11 mouse cellular contexts compared by ENCODE assay signal in the genomic region with DNA sequence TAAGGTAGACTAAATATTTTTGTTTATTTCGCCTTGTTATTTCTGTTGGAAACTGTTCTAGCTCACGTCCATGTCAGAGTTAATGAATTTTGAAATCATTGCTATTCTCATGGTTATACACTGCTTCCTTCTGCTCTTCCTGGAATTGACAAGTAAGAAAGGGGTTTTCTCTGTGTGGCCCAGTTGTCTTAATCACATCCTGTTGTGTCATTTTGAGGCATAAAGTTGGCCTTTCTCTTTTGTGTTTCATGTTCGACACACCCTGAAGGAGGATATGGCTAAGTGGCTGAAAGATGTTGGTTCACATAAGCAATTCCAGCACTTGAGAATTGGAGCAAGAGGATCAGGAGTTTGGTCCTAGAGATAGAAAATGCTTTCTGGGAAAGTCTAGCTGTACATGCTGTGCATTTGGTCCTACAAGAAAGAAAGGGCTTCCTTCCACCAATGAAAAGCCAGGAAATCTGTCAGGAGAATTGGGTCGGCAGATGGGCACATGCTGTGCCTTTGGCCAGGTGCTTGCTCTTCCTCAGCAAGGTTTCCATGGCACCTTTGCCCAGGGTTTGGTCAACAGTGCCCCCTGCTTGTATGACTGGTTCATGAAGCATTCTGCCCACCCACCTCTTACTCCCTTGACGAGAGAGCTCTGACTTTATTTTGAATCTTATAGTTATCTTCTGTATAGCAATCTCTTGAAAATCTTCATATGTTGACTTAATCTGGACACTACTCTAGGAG. TPM values are rescaled to one million over a fixed set of nuclear protein-coding genes. Genes with fewer than 3 reads are reported as not detected.
DNase-seq lines count a peak whose midpoint lies in the region; ATAC-seq and TF ChIP-seq lines count a peak whose summit lies in the region.
"Had no signal": no experiment of that assay in that cellular context is flagged by ENCODE, and none has a peak within 500 bp of the region (broad histone marks: within the 10 kb centered on the region; RNA-seq: fewer than 3 reads in every experiment).

No protein-coding gene starts in this region.

- H3K27ac ChIP-seq in heart, embryonic 12.5 days (ENCODE audit: poor library complexity, severe bottlenecking), result no peak overlapping the region
- H3K27ac ChIP-seq: embryonic facial prominence, embryonic 12.5 days had no signal

- H3K4me2 ChIP-seq in heart, embryonic 12.5 days, result no peak overlapping the region
- H3K4me2 ChIP-seq: embryonic facial prominence, embryonic 12.5 days had no signal

- peaks cover 7% of the 10 kb centered on the region; the same call in 1 of the 2 replicates for H3K36me3 ChIP-seq in heart, embryonic 12.5 days
- H3K36me3 ChIP-seq: embryonic facial prominence, embryonic 12.5 days had no signal

- H3K9me3 ChIP-seq in heart, embryonic 12.5 days (replicated peaks), result no peaks in the 10 kb centered on the region
- H3K9me3 ChIP-seq: embryonic facial prominence, embryonic 12.5 days had no signal

- TF ChIP-seq CTCF in lung, adult 2 months (IDR thresholded peaks at IDR 0.05; ENCODE audit: insufficient read depth, low read length), result peak; percentile 67

- DNase-seq in heart, adult 11 months, result peak; percentile 70
- no peak for DNase-seq in lung, adult 2 months
- no peak for DNase-seq in lung, postnatal 25 days (ENCODE audit: low spot score)
- DNase-seq in cerebellum, postnatal 36 days, result peak; percentile 77 to 80
- DNase-seq in ovary, postnatal 36 days (ENCODE audit: low spot score), result no peak
- no peak for DNase-seq in thymus, postnatal 14 days
- DNase-seq: adrenal gland, adult 2 months; gastrocnemius, postnatal 36 days had no signal

- ATAC-seq in heart, embryonic 12.5 days (ENCODE audit: insufficient number of reproducible peaks, low FRiP score), result no peak
- peak; percentile 82 for ATAC-seq in megakaryocyte progenitor cell, adult 5-6 weeks (replicated peaks; ENCODE audit: poor library complexity)

- TF ChIP-seq POLR2A in lung, adult 2 months (IDR thresholded peaks at IDR 0.05; ENCODE audit: borderline replicate concordance, extremely low read depth, low read depth, low read length), result no peak

- 59% methylated on average over 5 of the region's 5 CpGs for WGBS in heart, embryonic 12.5 days
- 39% methylated on average over 5 of the region's 5 CpGs for WGBS in lung, adult 2 months

- no peaks in the 10 kb centered on the region for H3K27me3 ChIP-seq in heart, embryonic 12.5 days (replicated peaks)
- H3K27me3 ChIP-seq: embryonic facial prominence, embryonic 12.5 days had no signal

- no peak overlapping the region for H3K4me3 ChIP-seq in heart, embryonic 12.5 days
- H3K4me3 ChIP-seq in lung, adult 2 months (replicated peaks; ENCODE audit: extremely low read depth, low read depth, low read length), result no peak overlapping the region
- H3K4me3 ChIP-seq: embryonic facial prominence, embryonic 12.5 days had no signal

- H3K9ac ChIP-seq in heart, embryonic 12.5 days, result no peak overlapping the region
- H3K9ac ChIP-seq: embryonic facial prominence, embryonic 12.5 days had no signal

- no peaks in the 10 kb centered on the region for H3K4me1 ChIP-seq in heart, embryonic 12.5 days (replicated peaks)
- no peaks in the 10 kb centered on the region for H3K4me1 ChIP-seq in lung, adult 2 months (ENCODE audit: control insufficient read depth, insufficient read depth, low read length)
- H3K4me1 ChIP-seq: embryonic facial prominence, embryonic 12.5 days had no signal

RNA-seq across cellular contexts. Expression of a gene that starts 8.6 kb away (rescaled TPM):
- 23.3 and 25.1 TPM in 2 replicates for polyA plus RNA-seq in heart, embryonic 12.5 days (2016; fragmentation: Nextera tagmentation; extraction: Ambion mirVana)
- 25.6 and 30.4 TPM in 2 replicates for polyA plus RNA-seq in lung, adult 2 months (2012; rRNA removed)
- total RNA-seq in megakaryocyte progenitor cell, adult 5-6 weeks (2015), result 0.89 TPM in 1 of 2 replicates, not detected in the other
- total RNA-seq in megakaryocyte progenitor cell, adult 5-6 weeks (2017), result not detected in 2 replicates

Comparison
In these comparisons a context has a peak if more than half of its experiments do, and no peak if none do; other contexts are left out.
1. DNase-seq: peak in heart, adult 11 months (single experiment) and cerebellum, postnatal 36 days (2 of 2); none in lung, adult 2 months (single experiment), lung, postnatal 25 days (single experiment), ovary, postnatal 36 days (single experiment) and thymus, postnatal 14 days (single experiment).